Comparison of ENCODE assay signal across 29 mouse cellular contexts in the genomic region with DNA sequence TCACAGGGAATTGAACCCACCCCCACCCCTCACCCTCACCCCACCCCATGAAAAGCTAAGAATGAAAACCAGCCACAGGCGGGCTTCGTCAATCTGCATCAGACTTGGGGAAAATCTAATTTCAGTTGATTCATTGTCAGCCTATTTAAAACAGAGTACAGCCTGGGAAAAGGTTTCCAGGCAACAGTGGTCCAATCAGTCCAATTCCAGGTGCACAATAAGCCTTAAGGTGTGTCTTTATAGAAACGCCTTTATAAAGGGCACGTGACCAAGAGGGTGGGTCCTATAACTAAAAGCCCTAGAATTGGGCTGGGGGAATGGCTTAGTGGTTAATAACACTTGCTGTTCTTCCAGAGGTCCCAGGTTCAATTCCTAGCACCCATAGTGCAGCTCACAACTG. TPM values are rescaled to one million over a fixed set of nuclear protein-coding genes. Genes with fewer than 3 reads are reported as not detected.
"Had no signal": no experiment of that assay in that cellular context is flagged by ENCODE, and none has a peak within 500 bp of the region (broad histone marks: within the 10 kb centered on the region; RNA-seq: fewer than 3 reads in every experiment).

No protein-coding gene starts in this region.

- H3K4me2 ChIP-seq: limb, embryonic 12.5 days; limb, embryonic 15.5 days; liver, embryonic 11.5 days; lung, embryonic 15.5 days; midbrain, embryonic 11.5 days; neural tube, embryonic 12.5 days; neural tube, embryonic 15.5 days had no signal

- H3K27ac ChIP-seq: limb, embryonic 12.5 days; limb, embryonic 15.5 days; liver, embryonic 14.5 days; lung, embryonic 15.5 days; neural tube, embryonic 12.5 days; neural tube, embryonic 15.5 days had no signal

- H3K27me3 ChIP-seq: limb, embryonic 15.5 days; lung, embryonic 15.5 days; neural tube, embryonic 12.5 days; neural tube, embryonic 15.5 days had no signal

- H3K36me3 ChIP-seq: limb, embryonic 12.5 days; limb, embryonic 15.5 days; lung, embryonic 15.5 days; neural tube, embryonic 12.5 days; neural tube, embryonic 15.5 days had no signal

- DNase-seq: kidney, adult 2 months; kidney, postnatal 14 days; kidney, postnatal 4 days; left cerebral cortex, postnatal 4 days; liver, postnatal 0 days; lung, postnatal 14 days; lung, postnatal 4 days; midbrain, embryonic 14.5 days; right cerebral cortex, adult 18-20 months; right cerebral cortex, postnatal 14 days; right cerebral cortex, postnatal 4 days; thymus, postnatal 25 days had no signal

- H3K9ac ChIP-seq: limb, embryonic 12.5 days; limb, embryonic 15.5 days; liver, embryonic 14.5 days; liver, postnatal 0 days; lung, embryonic 15.5 days; neural tube, embryonic 12.5 days; neural tube, embryonic 15.5 days had no signal

- H3K4me1 ChIP-seq: limb, embryonic 12.5 days had no signal

- H3K9me3 ChIP-seq: limb, embryonic 12.5 days; limb, embryonic 15.5 days; lung, embryonic 15.5 days; neural tube, embryonic 12.5 days; neural tube, embryonic 15.5 days had no signal

- H3K4me3 ChIP-seq: limb, embryonic 12.5 days; limb, embryonic 15.5 days; lung, embryonic 15.5 days; neural tube, embryonic 12.5 days; neural tube, embryonic 15.5 days had no signal

RNA-seq across cellular contexts. Expression of gene Ccdc113, which starts 1.7 kb away (rescaled TPM):
- total RNA-seq: megakaryocyte progenitor cell, adult 5-6 weeks; megakaryocyte-erythroid progenitor cell, adult 5-6 weeks had no signal
- polyA plus RNA-seq: limb, embryonic 12.5 days; liver, embryonic 11.5 days; liver, embryonic 14.5 days; liver, postnatal 0 days; midbrain, embryonic 11.5 days; stomach, embryonic 14.5 days had no signal

RNA-seq across cellular contexts. Expression of gene Prss54, which starts 43.9 kb away (rescaled TPM):
- total RNA-seq: layer of hippocampus, adult 18-20 months; left cerebral cortex, adult 8-10 months; left cerebral cortex, postnatal 4 days; megakaryocyte progenitor cell, adult 5-6 weeks; megakaryocyte-erythroid progenitor cell, adult 5-6 weeks; midbrain, postnatal 0 days had no signal
- polyA plus RNA-seq: kidney, adult 2 months; kidney, embryonic 14.5 days; limb, embryonic 12.5 days; limb, embryonic 15.5 days; liver, embryonic 11.5 days; liver, embryonic 14.5 days; liver, postnatal 0 days; lung, embryonic 15.5 days; midbrain, embryonic 11.5 days; midbrain, embryonic 14.5 days; midbrain, postnatal 0 days; neural tube, embryonic 12.5 days; neural tube, embryonic 15.5 days; stomach, embryonic 14.5 days; thymus, postnatal 0 days; urinary bladder, adult 2 months had no signal
